Mouse (Mus musculus): ENCODE measurements around the gene Ccdc54. TPM values are rescaled to one million over a fixed set of nuclear protein-coding genes. Genes with fewer than 3 reads are reported as not detected.

Ccdc54 gene
- not detected in 2 replicates for polyA plus RNA-seq (2015; fragmentation: Nextera tagmentation; extraction: Ambion mirVana)

GRCm38 (mm10) chr16:50591054-50591453, at the start of gene Ccdc54:
Ccdc54 (minus strand) TSS chr16:50591154.
- no peak for ATAC-seq

GRCm38 (mm10) chr16:50632585-50632984, 41.6 kb upstream of the Ccdc54 start:
- no peaks in the 10 kb centered on the region for H3K9me3 ChIP-seq
- ATAC-seq: no peak
- no peak overlapping the region for H3K4me2 ChIP-seq (replicated peaks)
- WGBS: 62% methylated on average over 2 of the region's 2 CpGs
- H3K27me3 ChIP-seq (replicated peaks): no peaks in the 10 kb centered on the region
- H3K9ac ChIP-seq: no peak overlapping the region
- no peaks in the 10 kb centered on the region for H3K4me1 ChIP-seq (replicated peaks)
- no peaks in the 10 kb centered on the region for H3K36me3 ChIP-seq
- no peak overlapping the region for H3K4me3 ChIP-seq (replicated peaks)
- no peak overlapping the region for H3K27ac ChIP-seq

More at GRCm38 (mm10) chr16:50591054-50591453, at the start of gene Ccdc54:
- Histone ChIP-seq H3K27me3 (replicated peaks) (no peaks in the 10 kb centered on the region), H3K4me2 (replicated peaks) (no peak within 1 kb of the TSS), H3K4me3 (replicated peaks) (no peak within 1 kb of the TSS), H3K27ac (no peak within 1 kb of the TSS), H3K9me3 (no peaks in the 10 kb centered on the region), H3K9ac (no peak within 1 kb of the TSS), H3K36me3 (no peaks in the 10 kb centered on the region), H3K4me1 (replicated peaks) (no peaks in the 10 kb centered on the region)

- Histone ChIP-seq H3K9me3 (no peaks in the 10 kb centered on the region), H3K4me1 (replicated peaks) (no peaks in the 10 kb centered on the region), H3K36me3 (no peaks in the 10 kb centered on the region), H3K27ac (no peak overlapping the region), H3K4me3 (replicated peaks) (no peak overlapping the region), H3K9ac (no peak overlapping the region), H3K27me3 (replicated peaks) (no peaks in the 10 kb centered on the region), H3K4me2 (replicated peaks) (no peak overlapping the region)
- no peak for ATAC-seq
- 64% methylated on average over 7 of the region's 7 CpGs for WGBS
Measured at GRCm38 (mm10) chr16:50615569-50615968, 24.6 kb upstream of the Ccdc54 start.

- Histone ChIP-seq H3K36me3 (no peaks in the 10 kb centered on the region), H3K4me2 (replicated peaks) (no peak overlapping the region), H3K9me3 (no peaks in the 10 kb centered on the region), H3K4me1 (replicated peaks) (no peaks in the 10 kb centered on the region), H3K27ac (no peak overlapping the region), H3K9ac (no peak overlapping the region), H3K4me3 (replicated peaks) (no peak overlapping the region), H3K27me3 (replicated peaks) (no peaks in the 10 kb centered on the region)
- 67% methylated on average over 4 of the region's 4 CpGs for WGBS
- no peak for ATAC-seq
Measured at GRCm38 (mm10) chr16:50612944-50613343, 22.0 kb upstream of the Ccdc54 start.

GRCm38 (mm10) chr16:50610580-50610979, 19.6 kb upstream of the Ccdc54 start:
- 84% methylated on average over 5 of the region's 5 CpGs for WGBS
- Histone ChIP-seq H3K27ac (no peak overlapping the region), H3K9me3 (no peaks in the 10 kb centered on the region), H3K36me3 (no peaks in the 10 kb centered on the region), H3K4me3 (replicated peaks) (no peak overlapping the region), H3K27me3 (replicated peaks) (no peaks in the 10 kb centered on the region), H3K4me1 (replicated peaks) (no peaks in the 10 kb centered on the region), H3K9ac (no peak overlapping the region), H3K4me2 (replicated peaks) (no peak overlapping the region)
- no peak for ATAC-seq

GRCm38 (mm10) chr16:50607776-50608562, 17.0 kb upstream of the Ccdc54 start:
- no peaks in the 10 kb centered on the region for H3K27me3 ChIP-seq (replicated peaks)
- no peak overlapping the region for H3K9ac ChIP-seq
- no peak overlapping the region for H3K4me2 ChIP-seq (replicated peaks)
- H3K4me3 ChIP-seq (replicated peaks): no peak overlapping the region
- no peaks in the 10 kb centered on the region for H3K36me3 ChIP-seq
- WGBS: 42% methylated on average over 15 of the region's 15 CpGs
- H3K27ac ChIP-seq: no peak overlapping the region
- no peaks in the 10 kb centered on the region for H3K9me3 ChIP-seq
- H3K4me1 ChIP-seq (replicated peaks): no peaks in the 10 kb centered on the region
- ATAC-seq: no peak

- no peaks in the 10 kb centered on the region for H3K4me1 ChIP-seq (replicated peaks)
- no peaks in the 10 kb centered on the region for H3K36me3 ChIP-seq
- no peaks in the 10 kb centered on the region for H3K27me3 ChIP-seq (replicated peaks)
- H3K9ac ChIP-seq: no peak overlapping the region
- ATAC-seq: peak; percentile 79
- no peak overlapping the region for H3K27ac ChIP-seq
- 27% methylated on average over 11 of the region's 11 CpGs for WGBS
- no peaks in the 10 kb centered on the region for H3K9me3 ChIP-seq
- H3K4me3 ChIP-seq (replicated peaks): no peak overlapping the region
- H3K4me2 ChIP-seq (replicated peaks): no peak overlapping the region
Measured at GRCm38 (mm10) chr16:50604826-50605225, 13.9 kb upstream of the Ccdc54 start.

- Histone ChIP-seq H3K4me3 (replicated peaks) (no peak overlapping the region), H3K9me3 (no peaks in the 10 kb centered on the region), H3K4me1 (replicated peaks) (no peaks in the 10 kb centered on the region), H3K27me3 (replicated peaks) (no peaks in the 10 kb centered on the region), H3K36me3 (no peaks in the 10 kb centered on the region), H3K9ac (no peak overlapping the region), H3K4me2 (replicated peaks) (no peak overlapping the region), H3K27ac (no peak overlapping the region)
- WGBS: 34% methylated on average over 3 of the region's 3 CpGs
- ATAC-seq: no peak
Measured at GRCm38 (mm10) chr16:50601947-50602346, 11.0 kb upstream of the Ccdc54 start.

- WGBS: 81% methylated on average over 3 of the region's 3 CpGs
- no peak overlapping the region for H3K27ac ChIP-seq
Measured at GRCm38 (mm10) chr16:50600665-50601064, 9.7 kb upstream of the Ccdc54 start.

GRCm38 (mm10) chr16:50596679-50597078, 5.7 kb upstream of the Ccdc54 start:
- Histone ChIP-seq H3K4me3 (replicated peaks) (no peak overlapping the region), H3K9me3 (no peaks in the 10 kb centered on the region), H3K36me3 (no peaks in the 10 kb centered on the region), H3K9ac (no peak overlapping the region), H3K27ac (no peak overlapping the region), H3K27me3 (replicated peaks) (no peaks in the 10 kb centered on the region), H3K4me2 (replicated peaks) (no peak overlapping the region), H3K4me1 (replicated peaks) (no peaks in the 10 kb centered on the region)
- WGBS: 25% methylated on average over 6 of the region's 6 CpGs
- ATAC-seq: no peak

More at GRCm38 (mm10) chr16:50600665-50601064, 9.7 kb upstream of the Ccdc54 start:
- ATAC-seq: no peak
- Histone ChIP-seq H3K4me1 (replicated peaks) (no peaks in the 10 kb centered on the region), H3K9ac (no peak overlapping the region), H3K9me3 (no peaks in the 10 kb centered on the region), H3K36me3 (no peaks in the 10 kb centered on the region), H3K4me2 (replicated peaks) (no peak overlapping the region), H3K4me3 (replicated peaks) (no peak overlapping the region), H3K27me3 (replicated peaks) (no peaks in the 10 kb centered on the region)

GRCm38 (mm10) chr16:50596171-50596570, 5.2 kb upstream of the Ccdc54 start:
- 47% methylated on average over 4 of the region's 4 CpGs for WGBS
- ATAC-seq: no peak
- Histone ChIP-seq H3K9me3 (no peaks in the 10 kb centered on the region), H3K4me3 (replicated peaks) (no peak overlapping the region), H3K27ac (no peak overlapping the region), H3K36me3 (no peaks in the 10 kb centered on the region), H3K9ac (no peak overlapping the region), H3K4me1 (replicated peaks) (no peaks in the 10 kb centered on the region), H3K4me2 (replicated peaks) (no peak overlapping the region), H3K27me3 (replicated peaks) (no peaks in the 10 kb centered on the region)

GRCm38 (mm10) chr16:50594876-50595275, 3.9 kb upstream of the Ccdc54 start:
- no peak overlapping the region for H3K4me3 ChIP-seq (replicated peaks)
- no peaks in the 10 kb centered on the region for H3K4me1 ChIP-seq (replicated peaks)
- 71% methylated on average over 1 of the region's 1 CpGs for WGBS
- no peak overlapping the region for H3K9ac ChIP-seq
- H3K27me3 ChIP-seq (replicated peaks): no peaks in the 10 kb centered on the region
- H3K36me3 ChIP-seq: no peaks in the 10 kb centered on the region
- no peak for ATAC-seq
- no peaks in the 10 kb centered on the region for H3K9me3 ChIP-seq
- H3K4me2 ChIP-seq (replicated peaks): no peak overlapping the region
- H3K27ac ChIP-seq: no peak overlapping the region

- Histone ChIP-seq H3K9me3 (no peaks in the 10 kb centered on the region), H3K4me2 (replicated peaks) (no peak overlapping the region), H3K27ac (no peak overlapping the region), H3K4me3 (replicated peaks) (no peak overlapping the region), H3K27me3 (replicated peaks) (no peaks in the 10 kb centered on the region), H3K36me3 (no peaks in the 10 kb centered on the region), H3K9ac (no peak overlapping the region), H3K4me1 (replicated peaks) (no peaks in the 10 kb centered on the region)
- no peak for ATAC-seq
- 82% methylated on average over 11 of the region's 11 CpGs for WGBS
Measured at GRCm38 (mm10) chr16:50593361-50593760, 2.4 kb upstream of the Ccdc54 start.

Data from intestine, embryonic 15.5 days (tissue).